Mouse (Mus musculus): ENCODE measurements around the gene Otub2. TPM values are rescaled to one million over a fixed set of nuclear protein-coding genes. Genes with fewer than 3 reads are reported as not detected.

The Otub2 gene
- 28.5 and 28.9 TPM in 2 replicates for polyA plus RNA-seq (2015; fragmentation: Nextera tagmentation; extraction: Ambion mirVana)

DNA sequence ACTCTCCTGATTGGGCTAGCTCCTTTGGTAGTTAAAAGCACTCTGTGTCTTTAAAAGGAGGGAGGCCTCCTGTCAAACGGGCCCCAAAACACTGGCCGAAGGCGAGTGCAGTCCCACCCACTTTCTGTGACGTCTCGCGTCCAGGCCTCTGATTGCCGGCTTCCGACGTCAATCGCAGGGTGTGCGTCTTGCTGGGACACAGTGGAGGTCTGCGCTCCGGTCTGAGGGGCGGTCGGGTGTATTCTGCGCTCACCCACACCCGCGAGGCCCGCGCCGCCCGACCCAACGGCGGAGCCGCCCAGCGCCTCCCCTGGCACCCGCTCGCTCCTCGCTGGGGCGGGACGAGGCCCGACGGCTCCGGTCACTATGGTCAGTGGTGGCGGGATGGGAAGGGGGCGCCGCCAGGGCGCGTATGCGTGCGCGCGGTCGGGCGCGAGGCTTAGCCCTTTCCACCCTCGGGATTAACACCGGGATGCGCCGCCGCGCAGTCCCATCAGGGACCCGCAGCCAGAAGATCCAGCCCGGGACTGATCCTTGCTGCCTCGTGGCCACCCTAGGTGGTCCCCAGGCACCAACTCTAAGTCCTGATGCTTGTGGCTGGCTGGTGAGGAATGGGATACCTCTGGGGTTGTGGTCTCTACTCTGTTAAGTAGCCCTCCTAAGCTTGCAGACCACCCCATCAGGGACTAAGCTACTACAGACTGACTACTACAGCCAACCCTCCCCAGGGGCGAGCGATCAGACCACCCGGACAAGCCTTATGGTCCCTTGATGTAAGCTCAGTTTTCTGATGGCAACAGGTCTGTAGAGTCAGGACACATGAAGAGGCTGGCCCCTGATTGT is at the start of gene Otub2:
TSS of gene Otub2 (plus strand) at position 178 of the 843 bp plus-strand sequence.
- Histone ChIP-seq H3K9me3 (replicated peaks) (no peaks in the 10 kb centered on the region), H3K9ac (peak within 1 kb of the TSS; percentile 92), H3K27me3 (no peaks in the 10 kb centered on the region), H3K4me3 (replicated peaks) (peak within 1 kb of the TSS; percentile 84), H3K27ac (replicated peaks) (peak within 1 kb of the TSS; percentile 92), H3K4me2 (peak within 1 kb of the TSS; percentile 78), H3K4me1 (replicated peaks) (peaks cover 58% of the 10 kb centered on the region), H3K36me3 (replicated peaks) (peaks cover 23% of the 10 kb centered on the region)
- under 1% methylated on average over 58 of the region's 58 CpGs for WGBS (ENCODE audit: insufficient replicate concordance)
- peak; percentile 87 for ATAC-seq (ENCODE audit: insufficient read depth)

DNA sequence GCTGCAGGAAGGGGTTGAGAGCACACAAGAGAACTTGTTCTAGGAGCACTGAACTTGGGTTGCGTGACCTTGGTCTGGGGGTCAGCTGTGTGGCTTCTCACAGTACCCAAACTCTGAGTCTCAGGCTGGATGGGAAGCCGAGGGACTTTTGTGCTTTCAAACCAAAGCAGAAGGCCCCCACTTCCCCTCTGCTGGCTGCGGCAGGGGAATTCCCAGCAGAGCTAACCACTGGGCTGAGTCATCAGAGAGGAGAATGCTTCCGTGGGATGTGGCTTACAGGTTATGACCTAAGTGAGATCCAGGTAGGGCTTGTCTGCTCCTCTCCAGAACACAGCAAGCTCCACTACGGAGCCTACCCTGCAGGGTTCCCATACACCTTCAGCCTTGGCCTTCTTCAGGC is 47.3 kb upstream of the Otub2 start:
- Histone ChIP-seq H3K4me3 (replicated peaks) (no peak overlapping the region), H3K9ac (no peak overlapping the region), H3K27me3 (no peaks in the 10 kb centered on the region), H3K36me3 (replicated peaks) (no peaks in the 10 kb centered on the region), H3K27ac (replicated peaks) (no peak overlapping the region), H3K9me3 (replicated peaks) (no peaks in the 10 kb centered on the region), H3K4me2 (no peak overlapping the region), H3K4me1 (replicated peaks) (peaks cover 8% of the 10 kb centered on the region; the same call in 1 of the 2 replicates)
- ATAC-seq (ENCODE audit: insufficient read depth) = no peak
- WGBS (ENCODE audit: insufficient replicate concordance) = 25% methylated on average over 5 of the region's 5 CpGs

DNA sequence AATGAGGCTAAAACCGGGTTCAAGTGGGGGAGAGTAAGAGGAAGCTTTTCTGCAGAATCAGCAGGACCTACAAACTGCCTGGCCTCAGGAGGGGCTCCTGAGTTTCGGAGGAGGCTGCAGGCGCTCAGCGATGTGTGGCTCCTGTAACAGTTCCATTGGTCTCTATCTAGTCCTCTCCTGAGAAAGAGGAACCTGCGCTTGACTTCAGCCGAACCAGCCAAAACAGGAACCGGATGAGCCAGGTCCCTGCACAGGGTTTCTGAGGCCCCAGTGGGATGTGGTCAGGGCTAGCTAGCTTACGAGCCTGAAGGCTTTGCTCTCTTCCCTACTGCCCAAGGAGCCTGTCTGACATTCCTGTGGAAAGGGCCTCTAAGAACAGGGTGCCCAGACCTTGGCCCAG is 45.0 kb upstream of the Otub2 start:
- Histone ChIP-seq H3K4me2 (no peak overlapping the region), H3K9ac (no peak overlapping the region), H3K27me3 (no peaks in the 10 kb centered on the region), H3K9me3 (replicated peaks) (no peaks in the 10 kb centered on the region), H3K4me1 (replicated peaks) (peaks cover 15% of the 10 kb centered on the region), H3K27ac (replicated peaks) (peak overlapping the region; percentile 10; the same call in 1 of the 2 replicates), H3K36me3 (replicated peaks) (no peaks in the 10 kb centered on the region), H3K4me3 (replicated peaks) (no peak overlapping the region)
- WGBS (ENCODE audit: insufficient replicate concordance) = 14% methylated on average over 8 of the region's 8 CpGs
- ATAC-seq (ENCODE audit: insufficient read depth) = peak; percentile 57

DNA sequence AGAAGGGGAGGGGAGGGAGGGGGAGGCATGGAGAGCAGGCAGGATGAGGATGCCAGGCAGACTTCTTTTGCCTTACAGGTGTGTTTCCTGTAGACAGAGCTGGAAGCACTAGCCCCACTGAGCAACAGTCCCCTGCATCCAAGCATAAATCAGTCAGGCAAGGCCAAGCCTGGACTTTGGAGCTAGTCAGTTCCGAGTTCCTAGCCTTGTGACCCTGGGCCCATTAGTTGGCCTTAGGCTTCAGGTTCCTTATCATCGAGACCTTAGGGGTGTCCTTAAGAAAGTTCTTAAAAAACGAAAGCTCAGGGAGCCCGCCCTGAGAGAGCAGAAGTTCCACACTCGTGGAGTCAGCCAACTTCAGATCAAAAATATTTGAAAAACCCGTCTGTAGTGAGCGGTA is 43.5 kb upstream of the Otub2 start:
- H3K9ac ChIP-seq = no peak overlapping the region
- H3K27ac ChIP-seq (replicated peaks) = no peak overlapping the region
- H3K36me3 ChIP-seq (replicated peaks) = no peaks in the 10 kb centered on the region
- H3K4me3 ChIP-seq (replicated peaks) = no peak overlapping the region
- no peak for ATAC-seq (ENCODE audit: insufficient read depth)
- 55% methylated on average over 7 of the region's 7 CpGs for WGBS (ENCODE audit: insufficient replicate concordance)
- H3K27me3 ChIP-seq = no peaks in the 10 kb centered on the region
- H3K9me3 ChIP-seq (replicated peaks) = no peaks in the 10 kb centered on the region
- peaks cover 15% of the 10 kb centered on the region for H3K4me1 ChIP-seq (replicated peaks)
- no peak overlapping the region for H3K4me2 ChIP-seq

GRCm38 (mm10) chr12:103346945-103347344 is 41.5 kb upstream of the Otub2 start:
- no peaks in the 10 kb centered on the region for H3K9me3 ChIP-seq (replicated peaks)
- H3K36me3 ChIP-seq (replicated peaks) = no peaks in the 10 kb centered on the region
- 59% methylated on average over 8 of the region's 8 CpGs for WGBS (ENCODE audit: insufficient replicate concordance)
- no peaks in the 10 kb centered on the region for H3K27me3 ChIP-seq
- H3K4me2 ChIP-seq = no peak overlapping the region
- no peak overlapping the region for H3K4me3 ChIP-seq (replicated peaks)
- H3K9ac ChIP-seq = no peak overlapping the region
- peaks cover 13% of the 10 kb centered on the region for H3K4me1 ChIP-seq (replicated peaks)
- no peak for ATAC-seq (ENCODE audit: insufficient read depth)
- H3K27ac ChIP-seq (replicated peaks) = no peak overlapping the region

- no peak overlapping the region for H3K27ac ChIP-seq (replicated peaks)
- peak; percentile 6; the same call in 1 of the 2 replicates for ATAC-seq (ENCODE audit: insufficient read depth)
- H3K36me3 ChIP-seq (replicated peaks) = no peaks in the 10 kb centered on the region
- no peak overlapping the region for H3K4me3 ChIP-seq (replicated peaks)
- H3K9me3 ChIP-seq (replicated peaks) = no peaks in the 10 kb centered on the region
- no peak overlapping the region for H3K9ac ChIP-seq
- no peaks in the 10 kb centered on the region for H3K27me3 ChIP-seq
- 50% methylated on average over 5 of the region's 5 CpGs for WGBS (ENCODE audit: insufficient replicate concordance)
- no peak overlapping the region for H3K4me2 ChIP-seq
- H3K4me1 ChIP-seq (replicated peaks) = peaks cover 13% of the 10 kb centered on the region
Measured at GRCm38 (mm10) chr12:103347406-103347805, 41.1 kb upstream of the Otub2 start.

GRCm38 (mm10) chr12:103348506-103348905 is 40.0 kb upstream of the Otub2 start:
- 2% methylated on average over 3 of the region's 3 CpGs for WGBS (ENCODE audit: insufficient replicate concordance)
- H3K9me3 ChIP-seq (replicated peaks) = no peaks in the 10 kb centered on the region
- ATAC-seq (ENCODE audit: insufficient read depth) = no peak
- no peak overlapping the region for H3K4me3 ChIP-seq (replicated peaks)
- H3K4me2 ChIP-seq = no peak overlapping the region
- no peaks in the 10 kb centered on the region for H3K36me3 ChIP-seq (replicated peaks)
- no peak overlapping the region for H3K27ac ChIP-seq (replicated peaks)
- no peak overlapping the region for H3K9ac ChIP-seq
- H3K27me3 ChIP-seq = no peaks in the 10 kb centered on the region
- H3K4me1 ChIP-seq (replicated peaks) = peaks cover 13% of the 10 kb centered on the region

DNA sequence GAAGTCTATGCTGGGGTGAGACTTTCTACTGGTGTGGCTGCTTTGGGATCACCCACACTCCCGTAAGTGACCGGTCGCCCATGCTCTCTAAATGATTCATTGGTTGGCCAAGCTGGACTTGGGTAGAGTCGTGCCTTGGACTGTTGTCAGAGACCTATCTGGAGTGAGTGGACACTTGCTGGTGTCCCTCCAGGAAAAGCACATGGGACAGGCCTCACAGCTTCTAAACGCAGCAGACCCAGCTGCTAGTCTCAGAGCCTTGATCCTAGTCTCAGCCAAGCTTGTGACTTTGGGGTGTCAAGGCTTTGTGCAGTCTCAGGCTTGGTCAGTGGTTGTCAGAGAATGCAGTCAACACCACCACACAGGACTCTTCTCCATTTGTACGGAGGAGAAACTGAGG is 35.7 kb upstream of the Otub2 start:
- WGBS (ENCODE audit: insufficient replicate concordance) = 70% methylated on average over 6 of the region's 6 CpGs
- Histone ChIP-seq H3K9ac (no peak overlapping the region), H3K4me2 (no peak overlapping the region), H3K36me3 (replicated peaks) (no peaks in the 10 kb centered on the region), H3K9me3 (replicated peaks) (no peaks in the 10 kb centered on the region), H3K4me3 (replicated peaks) (no peak overlapping the region), H3K27ac (replicated peaks) (no peak overlapping the region), H3K27me3 (peaks cover 3% of the 10 kb centered on the region; the same call in 1 of the 2 replicates), H3K4me1 (replicated peaks) (peaks cover 6% of the 10 kb centered on the region)
- ATAC-seq (ENCODE audit: insufficient read depth) = no peak

GRCm38 (mm10) chr12:103353538-103353937 is 34.9 kb upstream of the Otub2 start:
- Histone ChIP-seq H3K27me3 (peaks cover 3% of the 10 kb centered on the region; the same call in 1 of the 2 replicates), H3K4me2 (no peak overlapping the region), H3K4me3 (replicated peaks) (no peak overlapping the region), H3K4me1 (replicated peaks) (no peaks in the 10 kb centered on the region), H3K36me3 (replicated peaks) (no peaks in the 10 kb centered on the region), H3K9me3 (replicated peaks) (no peaks in the 10 kb centered on the region), H3K27ac (replicated peaks) (no peak overlapping the region), H3K9ac (no peak overlapping the region)
- 17% methylated on average over 5 of the region's 5 CpGs for WGBS (ENCODE audit: insufficient replicate concordance)
- ATAC-seq (ENCODE audit: insufficient read depth) = no peak

- H3K36me3 ChIP-seq (replicated peaks) = no peaks in the 10 kb centered on the region
Measured at GRCm38 (mm10) chr12:103355746-103356414, 32.6 kb upstream of the Otub2 start, which contains the start of gene Asb2. Gene Asb2, minus strand, starts transcription at chr12:103356001.

GRCm38 (mm10) chr12:103356415-103356748 is 32.1 kb upstream of the Otub2 start:
- no peak for ATAC-seq (ENCODE audit: insufficient read depth)
- 72% methylated on average over 4 of the region's 4 CpGs for WGBS (ENCODE audit: insufficient replicate concordance)
- Histone ChIP-seq H3K36me3 (replicated peaks) (no peaks in the 10 kb centered on the region), H3K27ac (replicated peaks) (no peak overlapping the region), H3K9ac (no peak overlapping the region), H3K4me3 (replicated peaks) (no peak overlapping the region), H3K9me3 (replicated peaks) (no peaks in the 10 kb centered on the region), H3K27me3 (peaks cover 3% of the 10 kb centered on the region; the same call in 1 of the 2 replicates), H3K4me1 (replicated peaks) (no peaks in the 10 kb centered on the region), H3K4me2 (no peak overlapping the region)

More at GRCm38 (mm10) chr12:103355746-103356414, 32.6 kb upstream of the Otub2 start, which contains the start of gene Asb2:
- Histone ChIP-seq H3K4me2 (no peak within 1 kb of the TSS), H3K9me3 (replicated peaks) (no peaks in the 10 kb centered on the region), H3K9ac (no peak within 1 kb of the TSS), H3K4me3 (replicated peaks) (no peak within 1 kb of the TSS), H3K4me1 (replicated peaks) (no peaks in the 10 kb centered on the region), H3K27ac (replicated peaks) (no peak within 1 kb of the TSS), H3K27me3 (peaks cover 3% of the 10 kb centered on the region; the same call in 1 of the 2 replicates)
- WGBS (ENCODE audit: insufficient replicate concordance) = 52% methylated on average over 14 of the region's 14 CpGs
- ATAC-seq (ENCODE audit: insufficient read depth) = no peak
